Mouse (Mus musculus): ENCODE measurements around the gene Hebp1.

Gene Hebp1

GRCm38 (mm10) chr6:135162861-135163260 is 35.0 kb downstream of the Hebp1 start:
- DNase-seq (ENCODE audit: low read depth, low spot score): no peak

GRCm38 (mm10) chr6:135162311-135162710 is 35.5 kb downstream of the Hebp1 start:
- no peak for DNase-seq (ENCODE audit: low read depth, low spot score)

GRCm38 (mm10) chr6:135161356-135161755 is 36.5 kb downstream of the Hebp1 start:
- no peak for DNase-seq (ENCODE audit: low read depth, low spot score)

GRCm38 (mm10) chr6:135158509-135158908 is 39.3 kb downstream of the Hebp1 start:
- no peak for DNase-seq (ENCODE audit: low read depth, low spot score)

GRCm38 (mm10) chr6:135157496-135157895 is 40.3 kb downstream of the Hebp1 start:
- no peak for DNase-seq (ENCODE audit: low read depth, low spot score)

- no peak for DNase-seq (ENCODE audit: low read depth, low spot score)
Measured at GRCm38 (mm10) chr6:135156597-135156996, 41.2 kb downstream of the Hebp1 start.

- peak; percentile 36 for DNase-seq (ENCODE audit: low read depth, low spot score)
Measured at GRCm38 (mm10) chr6:135153719-135154118, 44.1 kb downstream of the Hebp1 start.

- peak; percentile 54 for DNase-seq (ENCODE audit: low read depth, low spot score)
Measured at GRCm38 (mm10) chr6:135150311-135150710, 47.5 kb downstream of the Hebp1 start.

GRCm38 (mm10) chr6:135149722-135150121 is 48.1 kb downstream of the Hebp1 start:
- DNase-seq (ENCODE audit: low read depth, low spot score): no peak

GRCm38 (mm10) chr6:135149175-135149574 is 48.6 kb downstream of the Hebp1 start:
- DNase-seq (ENCODE audit: low read depth, low spot score): no peak

- peak; percentile 47 for DNase-seq (ENCODE audit: low read depth, low spot score)
Measured at GRCm38 (mm10) chr6:135148506-135148905, 49.3 kb downstream of the Hebp1 start.

GRCm38 (mm10) chr6:135145976-135146375 is 51.8 kb downstream of the Hebp1 start:
- no peak for DNase-seq (ENCODE audit: low read depth, low spot score)

GRCm38 (mm10) chr6:135144516-135144915 is 53.3 kb downstream of the Hebp1 start:
- peak; percentile 86 for DNase-seq (ENCODE audit: low read depth, low spot score)

GRCm38 (mm10) chr6:135143151-135143550 is 54.7 kb downstream of the Hebp1 start:
- no peak for DNase-seq (ENCODE audit: low read depth, low spot score)

- DNase-seq (ENCODE audit: low read depth, low spot score): peak; percentile 18
Measured at GRCm38 (mm10) chr6:135141451-135142147, 56.2 kb downstream of the Hebp1 start.

- DNase-seq (ENCODE audit: low read depth, low spot score): no peak
Measured at GRCm38 (mm10) chr6:135138746-135139145, 59.1 kb downstream of the Hebp1 start.

- no peak for DNase-seq (ENCODE audit: low read depth, low spot score)
Measured at GRCm38 (mm10) chr6:135138207-135138606, 59.6 kb downstream of the Hebp1 start.

GRCm38 (mm10) chr6:135137736-135138135 is 60.1 kb downstream of the Hebp1 start:
- no peak for DNase-seq (ENCODE audit: low read depth, low spot score)

GRCm38 (mm10) chr6:135136439-135137161 is 61.2 kb downstream of the Hebp1 start:
- DNase-seq (ENCODE audit: low read depth, low spot score): no peak

- no peak for DNase-seq (ENCODE audit: low read depth, low spot score)
Measured at GRCm38 (mm10) chr6:135135735-135136134, 62.1 kb downstream of the Hebp1 start.

- DNase-seq (ENCODE audit: low read depth, low spot score): no peak
Measured at GRCm38 (mm10) chr6:135133486-135133885, 64.3 kb downstream of the Hebp1 start.

- DNase-seq (ENCODE audit: low read depth, low spot score): no peak
Measured at GRCm38 (mm10) chr6:135133086-135133485, 64.7 kb downstream of the Hebp1 start.

GRCm38 (mm10) chr6:135124755-135125380 is 73.0 kb downstream of the Hebp1 start:
- no peak for DNase-seq (ENCODE audit: low read depth, low spot score)
